Mouse (Mus musculus) bone marrow, adult 2 months (tissue): ENCODE data around the gene Eno4. TPM values are rescaled to one million over a fixed set of nuclear protein-coding genes. Genes with fewer than 3 reads are reported as not detected.

Experiments
- H3K27ac ChIP-seq: fragments of 200-500 bp; 2 replicates; pipeline ENCODE4 v1.5.1; 2012; ENCODE audit warnings: low read depth, mild to moderate bottlenecking, control low read depth, inconsistent platforms, low read length; ENCODE audit not compliant: control insufficient read depth, poor library complexity, insufficient read depth
- H3K4me1 ChIP-seq: fragments of 200-500 bp; 2 replicates; pipeline ENCODE4 v1.6.1; 2011; ENCODE audit warnings: low read length; ENCODE audit not compliant: control insufficient read depth, insufficient read depth
- H3K4me3 ChIP-seq: fragments of 200-500 bp; replicated peaks from 2 replicates; pipeline ENCODE3; 2011; ENCODE audit warnings: mild to moderate bottlenecking, low read depth, low read length, control low read depth; ENCODE audit not compliant: control insufficient read depth
- CTCF ChIP-seq: fragments of 200-500 bp; IDR thresholded peaks from 2 replicates; pipeline ENCODE4 v1.5.1; 2011; ENCODE audit warnings: low read length, control low read depth; ENCODE audit not compliant: control insufficient read depth, insufficient read depth
- POLR2A ChIP-seq: fragments of 200-500 bp; IDR thresholded peaks from 2 replicates; pipeline ENCODE4 v1.6.1; 2011; ENCODE audit warnings: low read depth, mild to moderate bottlenecking, control low read depth, low read length, borderline replicate concordance; ENCODE audit not compliant: control insufficient read depth
- WGBS: fragments of 180-500 bp; shearing (Covaris S2); methylation state at CpG from one replicate; pipeline ENCODE4 v1.1.7; 2018; 5-methylcytosine and 5-hydroxymethylcytosine counted together
- polyA plus RNA-seq: library from polyadenylated mRNA; stranded (reverse); fragments of >200 nt; gene quantifications from 2 replicates; pipeline ENCODE4 v1.2.4, GENCODE M21; 2011; ENCODE audit warnings: low replicate concordance; ENCODE audit not compliant: missing spikeins, insufficient read depth, insufficient read length

Eno4 gene
- polyA plus RNA-seq, 1 experiment: not detected

DNA sequence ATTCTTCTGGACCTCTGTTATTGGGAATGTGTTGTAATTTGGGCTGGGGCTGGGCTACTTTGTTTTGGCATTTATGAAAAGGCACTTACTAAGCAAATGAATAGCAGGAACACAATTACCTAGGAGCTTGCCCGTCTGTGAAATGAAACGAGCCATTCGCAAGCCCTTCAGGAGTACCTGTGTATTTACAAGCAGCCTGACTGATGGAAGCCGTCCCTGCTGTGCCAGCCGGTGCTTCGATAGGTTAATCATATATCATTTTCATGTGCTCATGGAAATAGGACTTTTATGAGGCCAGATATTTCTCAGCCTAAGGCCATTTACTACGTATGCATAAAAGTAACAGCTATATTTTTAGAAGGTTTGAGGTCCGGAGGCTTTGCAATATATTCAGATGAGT, 19.8 kb downstream of the Eno4 start:
- TF ChIP-seq CTCF: no peak
- no peak for TF ChIP-seq POLR2A
- Histone ChIP-seq H3K27ac (no peak overlapping the region), H3K4me1 (no peaks in the 10 kb centered on the region), H3K4me3 (no peak overlapping the region)
- 70% methylated on average over 8 of the region's 8 CpGs for WGBS

DNA sequence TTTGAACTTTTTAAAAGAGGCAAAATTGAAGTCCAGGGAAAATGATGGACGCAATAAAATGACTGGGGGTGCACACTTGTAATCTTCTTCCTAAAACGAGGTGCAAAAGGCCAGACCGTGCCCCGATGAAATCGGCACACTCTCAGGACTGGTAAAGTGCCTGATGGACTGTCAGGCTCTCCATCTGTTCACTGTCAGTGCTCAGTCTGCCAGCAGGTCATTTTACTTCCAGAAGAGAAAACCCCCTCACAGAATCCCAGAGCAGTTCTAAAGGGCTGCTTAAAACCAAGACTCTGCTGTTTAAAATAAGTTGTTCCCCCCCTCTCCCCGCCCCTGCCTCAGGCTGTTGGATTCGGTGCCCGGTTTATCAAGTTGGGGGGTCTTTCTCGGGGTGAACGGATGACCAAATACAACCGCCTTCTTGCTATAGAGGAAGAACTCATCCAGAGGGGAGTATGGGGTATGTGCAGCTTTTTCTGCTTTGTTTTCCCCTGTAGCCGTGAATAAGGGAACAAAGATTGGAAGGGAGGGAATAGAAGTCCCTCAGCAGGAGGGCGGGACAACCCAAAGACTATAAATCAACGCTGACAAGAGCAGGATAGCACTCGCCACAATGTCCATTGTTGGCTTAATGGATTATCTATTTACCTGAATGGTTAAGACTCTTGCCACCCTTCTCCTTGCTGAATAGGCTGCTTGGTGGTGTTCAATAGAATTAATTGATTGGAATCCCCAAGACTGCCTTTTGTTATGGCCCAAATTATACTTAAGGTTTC, 25.7 kb downstream of the Eno4 start:
- Histone ChIP-seq H3K4me1 (no peaks in the 10 kb centered on the region), H3K4me3 (no peak overlapping the region), H3K27ac (no peak overlapping the region)
- WGBS: 67% methylated on average over 15 of the region's 15 CpGs
- no peak for TF ChIP-seq POLR2A
- TF ChIP-seq CTCF: no peak

DNA sequence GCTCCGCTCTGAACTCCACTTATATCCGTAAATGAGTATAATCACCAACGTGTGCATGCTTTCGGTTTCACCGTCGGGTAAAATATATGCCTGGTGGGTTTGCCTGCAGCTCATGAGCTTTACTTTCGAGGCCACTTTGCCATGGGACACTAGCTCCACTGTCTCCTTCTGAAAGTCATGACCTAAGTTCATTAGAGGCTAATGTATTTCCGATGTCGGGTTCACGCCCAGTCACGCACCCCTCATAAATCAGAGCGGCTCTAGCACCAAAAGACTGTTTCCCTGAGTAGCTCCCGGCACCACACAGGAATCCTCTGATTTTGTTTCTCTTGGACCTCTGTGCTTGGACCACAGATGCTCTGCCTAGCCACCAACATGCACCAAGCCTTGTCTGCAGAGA, 27.6 kb downstream of the Eno4 start:
- TF ChIP-seq CTCF (no peak), POLR2A (no peak)
- no peak overlapping the region for H3K4me3 ChIP-seq
- no peaks in the 10 kb centered on the region for H3K4me1 ChIP-seq
- 82% methylated on average over 13 of the region's 13 CpGs for WGBS
- no peak overlapping the region for H3K27ac ChIP-seq

DNA sequence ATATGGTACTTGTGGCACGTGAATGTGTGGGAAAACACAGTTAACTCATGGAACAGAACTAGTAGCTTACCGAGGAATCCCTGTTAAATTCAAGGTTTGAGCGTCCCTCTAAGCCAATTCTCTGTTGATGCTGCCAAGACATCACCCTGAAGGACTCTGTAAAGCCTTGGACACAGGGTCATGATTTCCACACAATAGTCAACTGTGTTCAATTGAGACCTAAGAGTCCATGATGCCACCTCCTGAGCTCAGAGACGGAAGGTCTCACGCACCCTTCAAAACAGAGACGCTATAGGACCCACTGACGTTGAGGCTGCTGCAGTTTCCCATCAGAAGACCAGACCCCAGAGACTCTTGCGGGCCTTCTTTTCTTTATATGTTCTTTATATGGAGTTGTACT, 30.9 kb downstream of the Eno4 start:
- Histone ChIP-seq H3K27ac (no peak overlapping the region), H3K4me1 (no peaks in the 10 kb centered on the region), H3K4me3 (no peak overlapping the region)
- TF ChIP-seq CTCF (no peak), POLR2A (no peak)
- 79% methylated on average over 8 of the region's 8 CpGs for WGBS

DNA sequence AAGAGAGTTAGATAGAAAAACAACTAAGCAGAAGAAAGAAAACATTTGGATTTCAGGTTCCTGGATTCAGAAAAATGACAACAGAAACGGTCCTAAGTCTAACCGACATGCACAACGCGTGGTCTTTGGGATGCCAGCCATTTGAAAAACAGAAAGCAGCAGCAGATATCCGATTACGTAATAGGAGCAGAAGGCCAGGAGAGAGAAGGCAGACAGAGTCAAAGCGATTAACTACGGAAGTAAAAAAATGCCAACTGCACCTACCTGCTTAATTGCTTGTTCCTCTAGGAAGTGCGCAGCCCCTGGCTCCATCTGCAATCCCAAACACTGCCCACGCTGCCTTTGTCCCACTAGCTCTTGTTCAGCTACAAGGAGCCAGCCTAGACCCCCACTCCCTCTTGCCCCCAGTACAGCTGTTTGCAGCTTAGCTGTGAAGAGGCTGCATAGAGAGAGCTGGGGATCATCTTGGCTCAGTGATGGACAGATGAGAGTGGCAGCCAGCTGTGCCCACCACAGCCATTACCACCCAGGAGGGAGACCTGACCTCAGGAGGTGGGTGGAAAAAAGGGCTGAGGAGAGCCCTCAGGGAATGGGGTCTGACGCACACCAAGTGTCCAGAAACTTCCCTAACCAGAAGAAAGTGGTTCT, 32.1 kb downstream of the Eno4 start:
- TF ChIP-seq CTCF (no peak), POLR2A (no peak)
- 82% methylated on average over 11 of the region's 11 CpGs for WGBS
- Histone ChIP-seq H3K4me1 (no peaks in the 10 kb centered on the region), H3K27ac (no peak overlapping the region), H3K4me3 (no peak overlapping the region)

DNA sequence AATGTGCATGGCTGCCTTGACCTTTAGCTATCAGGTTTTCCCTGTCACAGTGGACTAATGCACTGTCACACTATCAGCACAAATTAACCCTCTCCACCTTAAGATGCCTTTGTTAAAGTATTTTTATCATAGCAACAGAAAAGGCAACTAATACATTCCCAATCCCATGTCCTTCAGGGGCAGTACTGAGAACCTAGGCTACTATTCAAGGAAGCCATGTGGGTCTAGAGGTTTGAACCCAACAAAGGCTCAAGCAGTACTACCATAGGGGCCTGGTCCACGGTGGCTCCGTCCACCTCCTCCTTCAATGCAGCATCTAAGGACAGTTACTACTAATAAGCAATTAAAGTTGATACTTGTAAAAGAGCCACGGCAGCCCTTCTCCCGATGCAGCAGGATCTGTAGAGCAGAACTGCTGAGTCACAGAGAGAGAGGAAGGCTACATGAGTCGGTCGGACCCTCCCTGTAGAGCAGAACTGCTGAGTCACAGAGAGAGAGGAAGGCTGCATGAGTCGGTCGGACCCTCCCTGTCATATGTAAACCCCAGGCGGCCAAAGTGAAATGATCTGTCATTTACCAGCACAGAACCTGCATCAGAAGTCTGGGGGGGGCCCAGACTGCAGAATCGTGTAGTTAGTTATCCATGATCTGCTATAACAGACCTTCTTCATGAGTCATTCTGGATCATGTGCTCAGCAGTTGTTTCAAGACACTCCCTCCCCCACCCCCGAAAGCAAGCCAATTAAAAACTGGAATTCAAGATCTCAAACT, 35.4 kb downstream of the Eno4 start:
- TF ChIP-seq POLR2A (no peak), CTCF (no peak)
- Histone ChIP-seq H3K4me1 (no peaks in the 10 kb centered on the region), H3K27ac (no peak overlapping the region), H3K4me3 (no peak overlapping the region)
- WGBS: 17% methylated on average over 11 of the region's 11 CpGs

DNA sequence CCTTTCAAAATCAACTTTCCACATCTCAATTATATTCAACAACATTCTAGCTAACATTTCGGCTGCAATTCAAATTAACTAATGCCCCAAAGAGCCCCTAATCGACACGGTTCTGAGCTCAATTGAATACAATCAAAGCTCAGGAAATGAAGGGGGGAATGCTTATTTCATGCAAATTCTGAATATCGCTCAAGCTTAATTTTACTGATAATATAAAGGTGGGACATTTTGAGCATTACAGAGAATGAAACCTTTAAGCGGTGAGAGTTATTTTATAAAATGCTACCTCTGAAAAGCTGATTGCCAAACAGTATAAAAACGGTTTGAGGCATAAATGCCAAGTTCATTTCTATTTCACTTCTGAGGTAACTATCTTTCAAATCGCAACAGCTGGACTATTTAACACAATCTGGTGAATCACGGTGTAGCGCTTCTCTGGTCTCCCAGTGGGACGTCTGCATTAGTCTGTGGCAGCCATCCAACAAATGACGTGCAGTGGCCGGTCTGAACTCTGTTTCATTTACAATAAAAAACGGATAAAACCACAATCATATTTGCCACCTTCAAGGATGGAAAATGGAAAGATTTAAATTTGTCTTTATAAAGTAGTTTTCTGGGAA, 36.3 kb downstream of the Eno4 start:
- TF ChIP-seq POLR2A (no peak), CTCF (no peak)

DNA sequence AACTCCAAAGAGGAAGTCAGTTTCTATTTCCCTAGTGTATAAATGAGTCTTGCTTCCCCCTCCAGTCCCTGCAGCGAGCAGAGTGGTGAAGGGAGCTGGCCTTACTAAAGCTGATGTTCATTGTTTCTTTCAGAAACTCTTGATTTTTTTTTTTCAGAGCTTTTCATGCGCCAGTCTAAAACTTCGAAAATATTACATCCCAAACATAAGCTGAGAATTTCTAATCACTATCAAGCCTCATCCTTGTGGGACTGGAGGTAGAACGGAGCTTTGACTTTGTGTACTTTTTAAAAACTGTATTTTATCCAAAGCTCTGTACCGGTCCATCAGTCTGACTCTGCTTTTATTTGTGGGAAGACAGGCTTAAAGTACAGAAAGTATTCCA, 36.8 kb downstream of the Eno4 start:
- H3K27ac ChIP-seq: no peak overlapping the region
- 55% methylated on average over 5 of the region's 5 CpGs for WGBS
- no peak for TF ChIP-seq CTCF
- no peak for TF ChIP-seq POLR2A
- H3K4me3 ChIP-seq: no peak overlapping the region
- no peaks in the 10 kb centered on the region for H3K4me1 ChIP-seq

More for the DNA sequence above, 36.3 kb downstream of the Eno4 start:
- H3K27ac ChIP-seq: no peak overlapping the region
- 48% methylated on average over 13 of the region's 13 CpGs for WGBS
- no peak overlapping the region for H3K4me3 ChIP-seq
- no peaks in the 10 kb centered on the region for H3K4me1 ChIP-seq

DNA sequence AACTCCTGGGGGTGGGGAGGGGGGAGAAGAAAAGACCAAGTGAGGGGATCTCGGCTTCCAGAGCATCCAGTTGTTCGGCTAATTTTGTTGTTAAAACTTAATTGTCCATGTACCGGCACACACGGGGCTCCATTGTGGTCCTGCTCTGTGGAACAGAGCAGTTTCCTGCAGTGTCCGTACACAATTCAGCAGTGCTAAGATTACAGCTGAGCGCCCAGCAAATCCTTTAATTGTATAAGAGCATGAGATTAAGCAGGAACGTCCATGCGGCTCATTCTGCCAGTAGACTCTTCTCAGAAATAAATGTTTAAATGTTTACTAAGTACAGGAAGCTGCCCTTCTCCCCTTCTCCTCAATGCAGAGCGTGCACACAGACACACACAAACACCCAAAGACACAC, 38.3 kb downstream of the Eno4 start:
- 74% methylated on average over 9 of the region's 9 CpGs for WGBS
- H3K4me3 ChIP-seq: no peak overlapping the region
- H3K4me1 ChIP-seq: no peaks in the 10 kb centered on the region
- no peak for TF ChIP-seq POLR2A
- TF ChIP-seq CTCF: no peak
- H3K27ac ChIP-seq: no peak overlapping the region
